Mouse (Mus musculus) heart, postnatal 4 days (tissue): ENCODE measurements around the gene Dytn. TPM values are rescaled to one million over a fixed set of nuclear protein-coding genes. Genes with fewer than 3 reads are reported as not detected.
"Not testable (repeated sequence)": the region's sequence is repeated elsewhere in the genome, so short reads cannot be mapped to it uniquely, and the experiment has no call there.

ENCODE experiments used
- DNase-seq: peaks from one replicate; pipeline ENCODE4 v3.0.0; 2021
- total RNA-seq, 2 experiments: library from RNA; stranded (reverse); gene quantifications; 2 replicates each; pipeline ENCODE4 v1.2.3; 2021

Gene Dytn
- total RNA-seq, result not detected

DNA sequence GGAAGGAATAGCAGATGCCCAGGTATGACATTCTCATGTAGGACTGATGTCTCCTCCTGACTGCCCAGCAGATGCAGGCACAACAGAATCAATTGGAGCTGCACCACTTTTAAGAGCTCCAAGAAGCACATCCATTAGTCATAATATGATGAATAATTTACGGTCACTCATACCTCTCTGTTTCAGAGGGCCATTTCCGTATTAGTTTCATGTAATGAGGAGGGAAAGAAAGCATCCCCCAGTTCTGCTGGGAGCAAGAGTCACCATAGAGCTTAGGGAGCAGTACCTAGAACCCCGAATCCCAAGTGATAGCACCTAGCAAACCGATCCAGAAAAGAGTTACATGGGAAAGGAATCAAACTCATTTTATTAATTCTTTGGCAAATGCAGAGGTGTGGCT is at the start of gene Dytn:
Gene Dytn (minus strand): TSS at position 101 of the 400 bp plus-strand sequence.
- DNase-seq, result no peak

DNA sequence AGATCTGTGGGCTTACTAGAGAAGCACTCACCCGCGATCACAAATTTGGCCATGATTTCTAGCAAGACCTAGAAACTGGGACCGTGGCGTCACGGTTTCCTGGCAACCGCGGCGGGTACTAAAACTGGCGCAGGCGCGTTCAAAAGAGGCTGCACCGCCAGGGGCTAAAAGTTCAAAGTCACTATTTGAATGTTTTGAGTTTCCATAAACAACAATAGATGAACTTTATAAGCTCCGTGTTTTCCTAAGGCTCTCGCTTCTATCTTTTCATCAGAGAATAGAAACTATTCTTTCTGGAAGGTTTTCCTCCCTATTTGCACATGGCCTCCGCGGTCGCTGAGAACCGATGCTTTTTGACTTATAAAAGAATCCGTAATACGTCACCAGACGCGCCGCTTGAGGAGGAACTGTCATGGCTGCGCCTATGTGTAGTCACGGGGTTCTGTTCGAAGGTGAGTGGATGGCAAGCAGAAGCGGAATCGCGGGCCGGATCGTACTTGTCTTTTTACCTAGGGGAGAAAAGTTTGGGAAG is 43.6 kb upstream of the Dytn start, which contains the start of the genes Mdh1b and Fastkd2:
Gene Mdh1b (minus strand): TSS at position 79 of the 532 bp plus-strand sequence.
Gene Fastkd2 (plus strand): TSS at position 375 of the 532 bp plus-strand sequence.
- peak; percentile 89 for DNase-seq

DNA sequence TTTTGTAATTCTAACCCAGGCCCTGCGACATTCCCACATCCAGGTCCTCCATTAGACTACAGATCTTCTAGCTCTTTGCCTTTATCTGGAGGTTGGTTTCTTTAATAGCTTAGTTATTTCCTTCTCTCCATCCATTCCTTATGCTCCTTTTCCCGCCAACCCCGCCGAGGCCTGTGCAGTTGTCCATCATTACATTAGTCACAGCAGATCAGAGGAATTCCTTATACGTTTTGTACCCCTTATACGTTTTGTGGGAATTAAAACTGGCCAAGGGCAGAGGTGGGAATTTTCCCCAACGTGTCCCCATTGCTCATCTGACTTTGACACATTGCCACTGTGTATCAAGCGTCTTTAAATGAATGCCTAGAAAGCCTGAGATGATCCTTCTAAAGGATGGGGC is 43.1 kb upstream of the Dytn start:
- DNase-seq, result no peak

DNA sequence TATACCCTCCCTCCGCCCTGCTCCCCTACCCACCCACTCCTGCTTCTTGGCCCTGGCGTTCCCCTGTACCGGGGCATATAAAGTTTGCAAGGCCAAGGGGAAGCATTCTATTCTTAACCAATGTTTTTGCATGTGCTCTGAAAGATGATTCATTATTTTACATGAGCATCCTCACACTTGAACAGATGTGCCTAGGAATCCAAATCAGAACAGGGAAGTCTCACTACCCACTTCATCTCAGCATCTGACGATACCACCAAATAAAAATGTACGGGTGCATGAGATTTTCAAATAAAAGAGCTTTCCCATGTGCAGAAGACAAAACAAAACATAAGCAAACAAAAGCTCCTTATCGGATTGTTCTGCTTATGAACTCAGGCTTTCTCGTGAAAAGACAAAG is 33.4 kb upstream of the Dytn start:
- no peak for DNase-seq

DNA sequence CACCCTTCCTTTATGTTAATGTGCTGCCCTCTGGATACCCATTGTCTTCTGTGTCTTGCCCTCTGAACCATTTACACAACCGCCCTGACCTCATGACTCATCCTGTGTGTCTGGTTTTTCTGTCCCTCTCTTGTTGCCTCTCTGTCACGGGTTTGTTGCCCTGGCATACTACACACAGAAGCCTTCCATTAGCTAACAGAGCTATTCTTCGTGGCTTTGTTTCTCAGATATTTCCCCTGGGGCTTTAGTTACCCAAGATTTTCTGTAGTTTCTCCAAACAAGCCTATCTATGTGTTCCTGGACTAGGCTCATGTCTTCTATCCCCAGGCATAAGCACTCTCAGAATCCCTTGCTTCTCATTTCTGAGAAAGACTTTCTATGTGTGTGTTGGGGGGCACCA is 22.1 kb upstream of the Dytn start:
- no peak for DNase-seq

DNA sequence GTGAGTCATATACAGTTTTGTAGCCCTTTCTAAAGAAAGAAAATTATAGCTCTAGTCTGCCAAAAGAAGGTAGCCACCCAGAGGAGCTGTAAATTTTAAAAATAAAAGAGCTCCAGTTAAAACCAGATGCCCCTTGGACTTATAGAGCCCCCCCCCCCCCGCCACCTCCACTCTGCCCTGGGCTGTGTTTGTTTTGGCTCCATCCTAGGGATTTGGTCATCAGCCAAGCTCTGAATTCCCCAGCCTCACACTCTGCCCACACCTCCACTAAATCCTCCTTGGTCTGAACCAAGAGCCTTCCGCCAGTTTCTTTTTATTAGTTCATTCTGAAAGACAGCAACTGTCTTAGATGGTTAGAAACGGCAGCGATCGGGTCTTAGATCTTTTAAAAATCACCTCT is 19.0 kb upstream of the Dytn start:
- DNase-seq, result peak; percentile 24

DNA sequence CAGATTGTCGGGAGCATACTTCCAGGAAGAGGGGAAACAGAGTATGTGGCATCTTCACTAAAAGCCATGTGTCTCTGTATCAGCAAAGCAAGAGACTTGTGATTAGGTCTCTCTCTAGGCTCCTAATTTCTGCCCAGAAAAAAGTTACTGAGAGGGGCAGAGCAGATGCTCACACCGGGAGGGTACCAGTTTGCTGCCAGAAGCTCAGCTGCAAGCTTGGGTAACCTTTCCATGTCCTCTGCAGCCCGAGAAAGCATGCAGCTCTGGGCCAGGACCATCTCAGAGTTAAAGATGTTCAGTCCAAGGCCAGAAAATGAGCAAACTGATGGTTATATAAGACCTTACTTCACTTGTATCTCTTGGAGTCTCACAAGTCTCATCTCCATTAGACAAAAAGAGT is 10.1 kb upstream of the Dytn start:
- DNase-seq, result no peak

DNA sequence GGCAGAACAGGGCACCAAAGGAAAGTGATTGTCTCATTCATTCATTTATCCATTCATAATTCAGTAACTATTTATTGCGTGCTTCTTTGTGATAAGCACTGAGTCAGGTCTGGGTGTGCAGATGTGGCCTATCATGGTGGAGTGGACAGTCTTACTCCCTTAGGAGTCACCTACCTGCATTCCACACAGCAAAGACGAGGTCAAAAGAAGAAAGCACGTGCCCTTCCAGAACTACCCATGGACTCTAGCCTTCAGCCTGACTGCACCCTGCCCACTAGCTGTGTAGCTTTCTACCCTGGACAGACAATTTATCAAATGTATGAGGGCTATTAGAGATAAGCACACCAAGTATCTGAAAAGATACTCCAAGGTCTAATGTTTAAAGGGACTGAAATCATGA is 10.8 kb downstream of the Dytn start:
- DNase-seq, result no peak

DNA sequence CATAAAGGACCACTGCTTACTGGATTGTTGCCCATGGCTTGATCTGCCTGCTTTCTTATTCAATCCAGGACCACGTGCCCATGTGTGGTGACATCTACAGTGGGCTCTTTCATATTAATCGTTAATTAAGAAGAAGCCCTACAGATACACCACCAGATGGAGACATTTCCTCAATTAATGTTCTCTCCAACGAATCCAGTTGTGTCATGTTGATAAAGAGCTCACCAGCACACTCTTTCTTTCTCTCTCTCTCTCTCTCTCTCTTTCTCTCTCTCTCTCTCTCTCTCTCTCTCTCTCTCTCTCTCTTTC is 17.9 kb downstream of the Dytn start:
- peak; percentile 7 for DNase-seq

DNA sequence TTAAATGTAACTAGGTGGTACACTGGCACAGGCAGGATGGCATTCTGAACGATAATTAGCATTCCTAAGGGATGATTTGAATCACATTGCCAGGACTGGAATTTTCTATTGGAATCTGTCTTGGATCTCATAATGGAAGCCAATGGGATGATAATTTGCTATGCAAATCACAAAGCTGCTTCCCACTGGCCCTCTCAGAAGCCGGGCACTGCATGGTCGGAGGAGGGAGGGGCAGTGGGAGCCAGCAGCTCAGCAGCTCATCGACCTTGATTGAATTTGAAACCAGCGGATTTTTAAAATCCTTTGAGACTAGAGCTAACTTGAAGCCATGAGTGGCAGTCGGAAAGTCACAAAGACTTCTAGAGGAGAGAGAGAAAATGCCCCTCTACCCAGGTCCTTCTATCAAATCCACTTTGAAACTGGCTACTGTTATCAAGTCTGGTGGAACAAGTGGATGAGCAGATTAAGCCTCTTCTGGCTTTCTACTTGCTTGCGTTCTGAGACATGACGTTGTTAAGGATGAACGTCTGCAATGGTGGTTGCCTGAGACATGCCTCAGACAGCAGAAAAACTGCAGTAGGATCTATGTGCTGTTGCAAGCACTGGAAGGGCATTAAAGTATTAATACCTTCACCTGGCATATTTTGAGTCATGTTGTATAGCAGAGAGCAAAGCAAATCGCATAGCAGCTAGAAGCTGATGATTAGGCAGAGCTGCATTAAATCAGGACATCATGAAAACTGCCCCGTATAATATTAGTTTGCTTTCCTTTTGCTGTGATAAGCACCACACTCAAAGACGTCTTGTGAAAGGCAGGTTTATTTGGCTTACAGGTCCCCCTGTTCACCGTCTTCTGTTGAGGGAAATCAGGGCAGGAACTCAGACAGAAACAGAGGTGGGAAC is 18.5 kb downstream of the Dytn start:
- no peak for DNase-seq

DNA sequence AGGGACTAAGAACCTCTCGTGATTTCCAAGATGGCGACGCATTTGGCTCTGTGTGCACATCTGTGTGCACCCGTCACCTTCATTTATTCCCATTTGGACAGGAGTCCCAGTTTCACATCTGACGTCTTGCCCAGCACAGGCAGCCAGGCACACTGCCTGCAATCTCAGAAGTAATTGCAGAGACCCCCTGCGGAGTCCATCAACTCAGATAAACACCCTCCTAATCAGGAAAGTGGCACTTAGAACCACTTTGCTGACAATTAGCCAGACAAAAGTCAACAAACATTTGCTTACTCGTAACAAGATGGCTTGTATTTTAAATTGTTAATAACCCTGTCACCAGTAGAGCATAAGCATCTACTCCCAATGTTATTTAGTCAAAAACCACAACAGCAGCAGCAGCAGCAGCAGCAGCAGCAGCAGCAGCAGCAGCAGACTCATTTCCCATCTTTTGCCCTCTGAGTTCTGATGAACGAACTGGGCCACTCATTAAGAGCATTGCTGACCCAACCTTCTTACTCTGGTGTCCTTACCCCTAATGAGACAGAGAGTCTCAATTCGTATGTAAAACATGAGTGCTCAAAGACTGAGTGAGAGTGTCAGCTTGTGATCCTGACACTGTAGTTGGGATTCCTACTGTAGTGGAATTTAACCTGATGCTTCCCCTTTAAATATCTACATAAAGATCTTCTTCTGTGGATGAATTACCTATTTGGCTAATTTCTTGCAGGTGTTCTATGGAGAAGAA is 19.4 kb downstream of the Dytn start:
- DNase-seq, result no peak

DNA sequence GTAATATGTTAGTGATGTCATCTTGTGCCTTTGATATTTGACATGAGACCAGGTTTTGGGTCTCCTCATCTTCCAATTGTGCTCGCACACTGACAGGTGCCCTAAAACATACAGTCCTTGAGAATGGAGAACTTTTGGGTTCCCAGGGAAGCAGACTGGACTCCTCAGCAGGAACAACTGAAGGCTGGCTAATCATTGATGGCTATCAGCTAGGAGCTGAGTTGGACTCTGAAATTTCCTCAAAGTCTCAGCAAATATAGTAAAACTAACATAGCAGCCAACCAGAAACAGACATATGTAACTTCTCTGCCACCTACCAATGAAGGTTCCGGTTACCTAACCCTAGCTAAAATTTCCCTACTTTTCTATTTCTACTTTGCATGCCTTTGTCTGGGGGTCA is 20.6 kb downstream of the Dytn start:
- DNase-seq, result no peak

DNA sequence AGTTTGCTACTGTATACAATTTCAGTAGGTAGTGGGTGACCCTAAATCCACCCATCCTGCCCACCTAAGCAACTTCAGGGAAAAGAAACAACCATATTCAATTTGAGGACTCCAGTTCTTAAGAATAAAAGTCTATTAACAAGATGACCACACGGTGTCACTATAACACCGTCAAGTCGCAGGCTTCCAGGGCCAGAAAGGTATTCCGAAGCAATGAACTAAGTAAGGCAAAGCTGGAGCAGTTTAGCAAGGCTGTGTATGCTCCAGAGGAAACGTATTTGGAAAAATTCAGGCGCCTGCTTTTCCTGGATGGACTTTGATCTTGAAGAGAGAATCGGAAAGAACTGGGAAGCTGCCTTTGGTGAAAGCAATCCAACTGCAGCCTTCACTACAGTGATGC is 27.1 kb downstream of the Dytn start:
- peak; percentile 40 for DNase-seq

DNA sequence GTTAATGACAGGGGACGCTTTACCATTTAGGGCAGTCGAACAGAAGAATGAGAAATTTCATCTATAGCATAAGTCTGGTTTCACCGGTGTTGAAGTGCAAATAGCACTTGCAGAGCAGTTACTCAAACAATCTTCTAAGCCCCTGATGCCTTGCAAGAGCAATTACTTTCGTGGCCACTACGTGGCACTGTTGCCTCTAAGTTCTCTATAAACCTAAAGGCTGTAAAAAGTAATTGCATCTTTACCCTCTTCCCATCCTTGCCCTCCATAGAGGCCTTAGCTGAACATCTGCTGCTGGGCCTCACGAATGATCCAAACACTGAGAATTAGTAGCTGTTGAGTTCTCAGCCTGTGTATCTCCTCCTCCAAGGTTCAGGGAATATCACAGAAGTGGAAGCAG is 28.7 kb downstream of the Dytn start:
- peak; percentile 69 for DNase-seq

DNA sequence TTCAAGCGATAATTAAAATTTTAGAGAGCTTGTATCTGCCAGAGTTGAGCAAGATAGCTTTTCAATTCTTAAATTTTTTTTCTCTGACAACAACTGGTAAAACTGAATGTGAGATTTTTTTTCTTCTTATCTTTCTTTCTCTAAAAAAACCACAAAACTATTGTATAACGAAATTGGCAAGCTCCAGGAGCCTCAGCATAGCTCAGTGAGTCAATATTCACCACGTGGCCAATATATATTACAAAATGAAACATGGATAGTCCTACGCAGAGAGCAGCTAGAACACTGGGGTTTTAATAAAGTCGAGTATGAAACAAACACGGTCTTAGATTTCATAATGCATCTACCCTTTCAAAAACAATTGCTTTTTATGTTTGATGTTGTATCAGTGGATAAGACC is 46.8 kb downstream of the Dytn start:
- no peak for DNase-seq

DNA sequence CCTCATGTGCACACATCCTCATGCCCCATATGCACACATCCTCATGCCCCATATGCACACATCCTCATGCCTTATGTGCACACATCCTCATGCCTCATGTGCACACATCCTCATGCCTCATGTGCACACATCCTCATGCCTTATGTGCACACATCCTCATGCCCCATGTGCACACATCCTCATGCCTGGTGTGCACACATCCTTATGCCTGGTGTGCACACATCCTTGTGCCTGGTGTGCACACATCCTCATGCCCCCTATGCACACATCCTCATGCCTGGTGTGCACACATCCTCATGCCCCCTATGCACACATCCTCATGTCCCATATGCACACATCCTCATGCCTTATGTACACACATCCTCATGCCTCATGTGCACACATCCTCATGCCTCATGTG is 56.3 kb downstream of the Dytn start:
- DNase-seq, result not testable (repeated sequence)

DNA sequence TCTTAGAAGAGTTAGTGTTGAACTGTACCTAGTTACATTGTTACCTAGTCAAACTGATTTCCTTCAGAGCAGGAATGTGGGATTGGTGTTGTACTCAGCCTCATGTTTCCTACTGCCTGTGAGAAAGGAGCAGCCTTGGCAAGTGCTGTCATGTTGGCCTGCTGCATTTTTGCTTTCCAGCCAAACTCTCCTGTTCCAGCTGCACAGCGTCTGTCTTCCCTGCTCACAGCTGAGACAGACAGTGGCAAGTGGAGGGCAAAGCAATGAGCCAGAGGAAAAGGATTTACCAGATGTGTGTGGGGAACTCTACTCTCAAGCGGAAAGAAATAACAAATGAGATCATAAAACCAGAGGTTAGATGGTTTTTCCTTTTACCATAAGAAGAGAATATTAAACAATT is 58.5 kb downstream of the Dytn start:
- peak; percentile 15 for DNase-seq

DNA sequence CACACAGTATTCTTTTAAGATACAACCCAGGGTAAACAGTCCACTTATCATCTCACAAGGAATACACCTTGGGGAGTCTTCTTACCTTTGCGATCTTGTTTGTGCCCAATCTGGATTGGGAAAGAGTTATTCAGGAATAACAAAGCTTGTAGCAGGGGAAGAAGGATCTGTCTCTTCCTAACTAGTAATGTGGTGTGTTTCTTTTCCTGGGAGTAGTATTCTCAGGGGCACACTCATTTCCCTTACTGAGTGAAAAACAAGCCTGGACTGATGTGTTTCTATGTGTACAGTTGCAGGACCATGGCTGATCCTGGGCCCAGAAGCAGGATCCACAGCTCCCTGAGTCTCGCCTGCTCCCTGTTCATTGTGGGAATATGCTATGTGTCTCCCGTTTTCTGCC is 71.1 kb downstream of the Dytn start, which contains the start of gene Gm39653:
Gene Gm39653 (plus strand): TSS at position 301 of the 400 bp plus-strand sequence.
- no peak for DNase-seq

DNA sequence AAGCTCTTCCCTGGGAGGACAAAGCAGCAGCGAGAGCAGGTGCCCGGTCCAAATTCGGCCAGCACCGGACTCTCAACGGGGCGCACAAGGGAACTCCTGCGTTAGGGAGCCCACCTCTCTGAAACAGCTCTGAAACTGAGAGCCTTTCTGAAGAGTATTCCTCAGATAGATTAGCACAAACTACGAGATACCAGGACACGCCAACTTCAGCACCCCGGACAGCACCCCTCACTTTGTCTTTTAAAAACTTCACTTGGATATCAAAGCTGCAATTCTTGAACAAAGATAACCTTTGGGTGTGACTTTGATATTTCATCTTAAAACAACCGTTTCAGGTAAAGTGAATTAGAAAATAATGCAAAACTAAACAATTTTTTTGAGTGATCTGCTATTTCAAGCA is 72.1 kb downstream of the Dytn start:
- DNase-seq, result peak; percentile 69

DNA sequence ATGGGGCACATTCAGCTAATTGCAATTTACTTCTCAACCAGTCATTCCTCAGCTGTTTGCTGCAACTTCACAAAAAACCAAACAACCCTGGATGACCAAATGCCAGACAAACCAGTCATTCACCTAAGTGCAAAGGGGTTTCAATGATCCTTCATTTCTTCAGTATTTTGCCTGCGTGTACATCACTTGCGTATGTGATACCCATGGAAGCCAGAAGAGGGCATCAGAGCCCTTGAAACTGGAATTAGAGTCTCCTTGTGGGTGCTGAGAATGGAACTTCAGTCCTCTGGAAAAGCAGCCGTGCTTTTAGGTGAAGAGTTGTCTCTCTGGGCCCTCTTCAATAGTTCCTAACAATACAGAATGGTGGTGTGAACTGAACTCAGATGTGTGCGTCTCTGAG is 77.1 kb downstream of the Dytn start:
- no peak for DNase-seq

DNA sequence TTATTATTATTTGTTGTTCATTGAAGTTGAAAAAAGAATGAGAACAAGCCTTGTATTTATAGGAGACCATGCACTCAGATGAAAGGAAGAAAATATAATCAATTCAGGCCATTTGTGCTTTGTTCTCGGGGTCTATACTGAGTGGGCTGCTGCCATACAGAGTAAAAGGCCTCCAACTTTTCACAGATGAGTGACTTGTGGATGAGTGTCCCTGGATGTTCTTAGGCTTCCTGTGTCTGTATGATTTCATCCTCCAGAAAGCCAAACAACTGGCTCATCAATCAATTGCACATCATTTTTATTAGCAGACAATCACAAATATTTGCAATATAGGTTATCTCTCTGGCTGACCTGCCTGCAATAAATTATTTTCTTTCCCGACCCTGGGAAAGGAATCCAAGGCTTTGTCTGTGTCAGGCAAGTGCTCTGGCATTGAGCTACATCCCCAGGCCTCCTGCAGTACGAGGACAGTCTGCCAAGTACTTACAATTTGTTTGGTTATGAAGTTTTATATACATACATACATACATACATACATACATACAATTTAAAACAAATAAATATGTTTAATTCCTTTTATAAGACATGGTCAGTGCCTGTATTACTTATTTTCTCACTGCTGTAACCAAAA is 82.7 kb downstream of the Dytn start:
- DNase-seq, result no peak

DNA sequence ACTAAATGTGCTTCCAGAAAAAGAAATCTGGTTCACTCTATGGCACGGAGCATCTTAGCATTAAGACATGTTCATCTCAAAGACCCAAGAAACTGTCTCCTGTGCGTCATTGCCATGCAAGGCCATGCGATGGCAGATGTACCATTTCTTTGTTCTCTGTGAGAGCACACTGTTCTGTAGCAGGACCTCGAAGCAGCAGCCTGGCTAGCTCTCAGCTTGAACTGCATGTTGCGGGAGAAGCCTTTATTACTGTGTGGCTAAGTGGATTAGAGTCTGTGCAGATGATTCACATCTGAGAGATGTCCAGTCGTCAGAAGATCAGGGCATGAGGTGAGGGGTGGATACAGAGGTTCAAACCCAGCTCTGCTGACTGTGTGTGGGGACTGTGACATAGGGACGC is 99.9 kb downstream of the Dytn start:
- DNase-seq, result no peak

DNA sequence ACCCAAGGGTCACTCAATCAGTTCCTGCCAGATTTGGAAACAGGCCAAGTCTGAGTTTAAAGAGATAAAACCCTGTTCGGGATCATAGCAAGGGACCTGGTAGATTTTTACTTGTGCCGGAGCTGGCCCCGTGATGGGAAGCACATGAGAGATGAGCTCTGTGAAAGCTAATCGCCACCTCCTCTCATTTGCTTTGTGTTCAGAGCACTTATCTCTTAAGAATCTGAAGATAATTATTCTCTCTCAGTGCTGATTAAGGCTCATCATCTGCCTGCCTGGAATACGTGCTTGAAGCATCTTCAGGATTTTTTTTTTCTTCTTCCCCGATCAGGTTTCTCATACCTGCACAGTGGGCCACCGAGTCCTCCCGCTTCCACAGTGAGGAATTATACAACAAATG is 107.6 kb downstream of the Dytn start:
- no peak for DNase-seq
